Mouse (Mus musculus): ENCODE results near the gene Cyp21a1.

DNA sequence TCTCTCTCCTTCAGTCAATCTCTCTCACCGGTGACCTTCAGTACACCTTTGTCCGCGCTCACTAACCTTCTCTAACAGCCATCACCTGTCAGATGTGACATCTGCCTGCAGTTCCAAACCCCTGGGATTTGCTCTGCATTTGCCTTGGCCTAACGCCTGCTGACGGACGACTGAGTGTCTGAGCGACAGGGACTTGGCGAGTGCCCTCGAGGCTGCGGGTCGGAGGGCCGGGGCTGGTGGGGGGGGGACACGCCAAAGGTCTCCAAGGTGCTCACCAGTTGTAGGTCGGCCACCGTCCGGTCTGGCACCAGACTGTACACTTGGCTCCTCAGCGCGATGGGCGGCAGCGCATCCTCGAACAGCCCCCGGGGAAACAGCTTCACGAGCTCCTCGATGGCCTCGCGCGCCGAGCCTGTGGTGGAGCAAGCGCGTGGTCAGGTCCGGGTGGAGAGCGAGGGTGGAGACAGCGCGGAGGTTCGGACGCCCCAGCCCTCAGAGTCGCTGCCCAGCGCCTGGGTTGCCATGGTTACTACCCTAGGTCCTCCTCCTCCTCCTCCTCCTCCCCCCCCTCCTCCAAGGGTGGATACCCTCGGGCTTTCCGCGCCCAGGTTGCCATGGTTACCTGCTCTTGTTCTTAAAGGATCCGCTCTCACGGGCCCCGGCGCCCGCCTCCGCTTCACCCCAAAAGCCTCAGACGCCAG lies 31.9 kb upstream of the Cyp21a1 start:
- TF ChIP-seq CTCF (IDR thresholded peaks at IDR 0.05) = no peak
- no peak for TF ChIP-seq EP300 (IDR thresholded peaks at IDR 0.05)
